Mouse (Mus musculus) megakaryocyte progenitor cell, adult 5-6 weeks (primary cell): ENCODE results near the gene AL731706.2. TPM values are rescaled to one million over a fixed set of nuclear protein-coding genes. Genes with fewer than 3 reads are reported as not detected.

ENCODE experiments used
- ATAC-seq: replicated peaks from 2 replicates; pipeline ENCODE4 v1.8.0; 2016; ENCODE audit warnings: mild to moderate bottlenecking, moderate TSS enrichment, inconsistent platforms; ENCODE audit not compliant: poor library complexity
- total RNA-seq, 2 experiments: library from RNA; stranded (forward) in 1 of 2; stranded (reverse) in 1 of 2; fragments of 157-497, 149-512 nt in 1 of 2; fragments of 200-1000 nt in 1 of 2; gene quantifications; 2 replicates each; pipeline versions ENCODE4 v1.2.3 to v1.2.4; 2015 to 2017

Gene AL731706.2
- total RNA-seq (2015) (5.2 and 24.7 TPM in 2 replicates), total RNA-seq (2017) (22.6 TPM in 1 of 2 replicates, not detected in the other)

- ATAC-seq, result no peak
Observed at GRCm38 (mm10) chr2:136885579-136885978, at the start of gene AL731706.2. Gene AL731706.2 (minus strand): TSS chr2:136885679.

- ATAC-seq, result peak; percentile 90
Observed at GRCm38 (mm10) chr2:136921003-136921408, 35.5 kb upstream of the AL731706.2 start.

- ATAC-seq, result no peak
Observed at GRCm38 (mm10) chr2:136920257-136920993, 34.9 kb upstream of the AL731706.2 start.

GRCm38 (mm10) chr2:136919433-136919832 lies 34.0 kb upstream of the AL731706.2 start:
- no peak for ATAC-seq

- peak; percentile 57 for ATAC-seq
Observed at GRCm38 (mm10) chr2:136914334-136914902, 28.9 kb upstream of the AL731706.2 start.

- no peak for ATAC-seq
Observed at GRCm38 (mm10) chr2:136913021-136913420, 27.5 kb upstream of the AL731706.2 start.

- no peak for ATAC-seq
Observed at GRCm38 (mm10) chr2:136911958-136912411, 26.5 kb upstream of the AL731706.2 start.

- ATAC-seq, result peak; percentile 57; the same call in 1 of the 2 replicates
Observed at GRCm38 (mm10) chr2:136909298-136909697, 23.8 kb upstream of the AL731706.2 start.

GRCm38 (mm10) chr2:136908596-136908995 lies 23.1 kb upstream of the AL731706.2 start:
- ATAC-seq, result no peak

GRCm38 (mm10) chr2:136896131-136896530 lies 10.7 kb upstream of the AL731706.2 start:
- no peak for ATAC-seq

GRCm38 (mm10) chr2:136894494-136894893 lies 9.0 kb upstream of the AL731706.2 start:
- no peak for ATAC-seq

GRCm38 (mm10) chr2:136891951-136892371 lies 6.5 kb upstream of the AL731706.2 start:
- ATAC-seq, result peak; percentile 78

- ATAC-seq, result peak; percentile 73
Observed at GRCm38 (mm10) chr2:136891068-136891950, 5.8 kb upstream of the AL731706.2 start, which contains the start of the genes Slx4ip, AL731706.1 and Mkks. Gene Slx4ip (plus strand): TSS chr2:136891218. Gene AL731706.1 (minus strand): TSS chr2:136891389. Gene Mkks (minus strand): TSS chr2:136891389.

- ATAC-seq, result peak; percentile 53
Observed at GRCm38 (mm10) chr2:136890716-136891067, 5.2 kb upstream of the AL731706.2 start.

GRCm38 (mm10) chr2:136886846-136887245 lies 1.4 kb upstream of the AL731706.2 start:
- ATAC-seq, result no peak

GRCm38 (mm10) chr2:136854543-136855388 lies 30.7 kb downstream of the AL731706.2 start:
- ATAC-seq, result no peak

- ATAC-seq, result no peak
Observed at GRCm38 (mm10) chr2:136850366-136850765, 35.1 kb downstream of the AL731706.2 start.

- ATAC-seq, result no peak
Observed at GRCm38 (mm10) chr2:136837994-136838393, 47.5 kb downstream of the AL731706.2 start.

GRCm38 (mm10) chr2:136835882-136836281 lies 49.6 kb downstream of the AL731706.2 start:
- ATAC-seq, result no peak
